Mouse (Mus musculus): ENCODE results near the gene Fam149b. TPM values are rescaled to one million over a fixed set of nuclear protein-coding genes. Genes with fewer than 3 reads are reported as not detected.

The Fam149b gene
- polyA plus RNA-seq, 2 experiments: 6.8 to 7.4 TPM

GRCm38 (mm10) chr14:20371854-20372253 is 23.9 kb downstream of the Fam149b start:
- Histone ChIP-seq H3K4me3 (ENCODE audit: insufficient read depth in 1 of 2, low read depth in 2 of 2, low read length in 2 of 2) (no peak overlapping the region), H3K4me1 (replicated peaks; ENCODE audit: control insufficient read depth in 2 of 2, insufficient read depth in 2 of 2, low read length in 1 of 2) (no peaks in the 10 kb centered on the region; a peak in 1 of 4 replicates), H3K27ac (no peak overlapping the region), H3K9me3 (ENCODE audit: control insufficient read depth, low read length) (no peaks in the 10 kb centered on the region), H3K9ac (replicated peaks) (no peak overlapping the region), H3K4me2 (ENCODE audit: low read depth) (no peak overlapping the region), H3K36me3 (replicated peaks; ENCODE audit: control insufficient read depth, insufficient read depth, low read depth) (no peaks in the 10 kb centered on the region; the same call in none of the 2 replicates), H3K27me3 (ENCODE audit: control insufficient read depth, insufficient read depth, low read length) (no peaks in the 10 kb centered on the region)
- no peak for ATAC-seq (ENCODE audit: insufficient read depth)
- DNase-seq (ENCODE audit: low read depth in 3 of 3, low spot score in 3 of 3): no peak
- 68% methylated on average over 1 of the region's 1 CpGs for WGBS (ENCODE audit: insufficient replicate concordance)
- no peak for TF ChIP-seq EP300 (IDR thresholded peaks at IDR 0.05; ENCODE audit: low read depth)
- no peak for TF ChIP-seq CTCF (IDR thresholded peaks at IDR 0.05; ENCODE audit: low read depth)

DNA sequence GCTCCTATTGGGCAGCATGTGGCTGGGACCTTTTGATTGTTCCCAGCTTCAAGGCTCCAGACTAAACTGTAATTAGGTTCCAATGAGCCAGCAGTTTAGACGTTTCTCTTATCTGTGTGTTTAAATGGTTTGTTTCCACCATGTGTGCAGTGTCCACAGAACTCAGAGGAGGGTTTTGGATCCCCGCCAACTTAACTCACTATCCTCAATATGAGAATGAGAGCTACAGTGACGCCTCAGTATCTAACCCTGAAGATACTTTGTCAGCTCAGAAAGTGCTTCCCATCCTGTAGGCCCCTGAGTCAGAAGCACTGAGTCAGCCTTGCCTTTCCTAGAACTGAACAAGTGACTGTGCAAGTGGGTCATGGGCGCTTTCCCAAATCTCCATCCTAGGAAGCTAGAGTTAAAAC is 29.2 kb downstream of the Fam149b start:
- Histone ChIP-seq H3K27me3 (ENCODE audit: control insufficient read depth, insufficient read depth, low read length) (no peaks in the 10 kb centered on the region), H3K9me3 (ENCODE audit: control insufficient read depth, low read length) (no peaks in the 10 kb centered on the region), H3K4me2 (ENCODE audit: low read depth) (no peak overlapping the region), H3K4me1 (replicated peaks; ENCODE audit: control insufficient read depth in 2 of 2, insufficient read depth in 2 of 2, low read length in 1 of 2) (peaks cover 0 to 7% of the 10 kb centered on the region in 2 experiments; a peak in 2 of 4 replicates), H3K4me3 (ENCODE audit: insufficient read depth in 1 of 2, low read depth in 2 of 2, low read length in 2 of 2) (no peak overlapping the region), H3K9ac (replicated peaks) (no peak overlapping the region), H3K36me3 (replicated peaks; ENCODE audit: control insufficient read depth, insufficient read depth, low read depth) (peaks cover 3% of the 10 kb centered on the region), H3K27ac (no peak overlapping the region)
- TF ChIP-seq CTCF (IDR thresholded peaks at IDR 0.05; ENCODE audit: low read depth) (no peak), EP300 (IDR thresholded peaks at IDR 0.05; ENCODE audit: low read depth) (no peak)
- no peak for DNase-seq (ENCODE audit: low read depth in 3 of 3, low spot score in 3 of 3)
- 51% methylated on average over 4 of the region's 4 CpGs for WGBS (ENCODE audit: insufficient replicate concordance)
- ATAC-seq (ENCODE audit: insufficient read depth): peak; percentile 47; the same call in 1 of the 2 replicates

GRCm38 (mm10) chr14:20378313-20379061 is 30.5 kb downstream of the Fam149b start:
- Histone ChIP-seq H3K4me3 (ENCODE audit: insufficient read depth in 1 of 2, low read depth in 2 of 2, low read length in 2 of 2) (no peak overlapping the region), H3K27ac (no peak overlapping the region)

DNA sequence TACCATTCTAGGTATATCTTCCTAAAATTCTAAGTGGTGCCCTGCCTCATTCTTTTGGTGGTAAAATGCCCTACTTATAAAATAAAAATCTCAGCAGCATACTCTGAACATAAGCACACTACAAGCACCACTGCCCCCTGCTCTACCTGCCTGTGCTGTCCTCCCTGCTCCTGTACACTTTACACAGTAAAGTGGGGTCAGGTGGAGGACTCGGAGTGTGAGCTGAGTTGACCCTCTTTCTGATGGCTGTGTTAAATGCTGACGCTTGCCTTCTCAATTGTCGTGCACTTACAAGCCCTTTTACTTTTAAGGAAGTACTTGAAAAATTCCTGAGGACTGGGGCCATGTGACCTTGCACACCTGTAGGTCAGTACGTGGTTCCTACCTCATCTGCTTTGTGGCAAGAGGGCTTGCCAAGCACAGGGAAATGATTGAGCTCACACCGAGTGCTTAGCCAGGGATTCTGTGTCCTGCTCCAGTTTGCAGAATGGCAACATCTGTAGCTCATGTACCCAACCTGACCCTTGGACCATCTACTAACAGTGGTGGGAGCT is 31.2 kb downstream of the Fam149b start:
- Histone ChIP-seq H3K4me3 (ENCODE audit: insufficient read depth in 1 of 2, low read depth in 2 of 2, low read length in 2 of 2) (no peak overlapping the region), H3K27ac (no peak overlapping the region), H3K4me1 (replicated peaks; ENCODE audit: control insufficient read depth in 2 of 2, insufficient read depth in 2 of 2, low read length in 1 of 2) (peaks cover 0 to 7% of the 10 kb centered on the region in 2 experiments; a peak in 2 of 4 replicates), H3K27me3 (ENCODE audit: control insufficient read depth, insufficient read depth, low read length) (no peaks in the 10 kb centered on the region), H3K9me3 (ENCODE audit: control insufficient read depth, low read length) (no peaks in the 10 kb centered on the region), H3K36me3 (replicated peaks; ENCODE audit: control insufficient read depth, insufficient read depth, low read depth) (peaks cover 14% of the 10 kb centered on the region), H3K4me2 (ENCODE audit: low read depth) (no peak overlapping the region), H3K9ac (replicated peaks) (no peak overlapping the region)
- 70% methylated on average over 5 of the region's 5 CpGs for WGBS (ENCODE audit: insufficient replicate concordance)
- TF ChIP-seq EP300 (IDR thresholded peaks at IDR 0.05; ENCODE audit: low read depth) (no peak), CTCF (IDR thresholded peaks at IDR 0.05; ENCODE audit: low read depth) (no peak)
- no peak for DNase-seq (ENCODE audit: low read depth in 3 of 3, low spot score in 3 of 3)
- ATAC-seq (ENCODE audit: insufficient read depth): no peak

More at GRCm38 (mm10) chr14:20378313-20379061, 30.5 kb downstream of the Fam149b start:
- TF ChIP-seq CTCF (IDR thresholded peaks at IDR 0.05; ENCODE audit: low read depth) (peak; percentile 78), EP300 (IDR thresholded peaks at IDR 0.05; ENCODE audit: low read depth) (no peak)
- Histone ChIP-seq H3K4me2 (ENCODE audit: low read depth) (no peak overlapping the region), H3K27me3 (ENCODE audit: control insufficient read depth, insufficient read depth, low read length) (no peaks in the 10 kb centered on the region), H3K9ac (replicated peaks) (no peak overlapping the region; the same call in 1 of the 2 replicates), H3K36me3 (replicated peaks; ENCODE audit: control insufficient read depth, insufficient read depth, low read depth) (peaks cover 8% of the 10 kb centered on the region), H3K9me3 (ENCODE audit: control insufficient read depth, low read length) (no peaks in the 10 kb centered on the region), H3K4me1 (replicated peaks; ENCODE audit: control insufficient read depth in 2 of 2, insufficient read depth in 2 of 2, low read length in 1 of 2) (peaks cover 0 to 7% of the 10 kb centered on the region in 2 experiments; a peak in 2 of 4 replicates)
- 31% methylated on average over 13 of the region's 13 CpGs for WGBS (ENCODE audit: insufficient replicate concordance)
- DNase-seq (ENCODE audit: low read depth in 3 of 3, low spot score in 3 of 3) (peak in 1 of 3 experiments; percentile 48), ATAC-seq (ENCODE audit: insufficient read depth) (peak; percentile 69)

DNA sequence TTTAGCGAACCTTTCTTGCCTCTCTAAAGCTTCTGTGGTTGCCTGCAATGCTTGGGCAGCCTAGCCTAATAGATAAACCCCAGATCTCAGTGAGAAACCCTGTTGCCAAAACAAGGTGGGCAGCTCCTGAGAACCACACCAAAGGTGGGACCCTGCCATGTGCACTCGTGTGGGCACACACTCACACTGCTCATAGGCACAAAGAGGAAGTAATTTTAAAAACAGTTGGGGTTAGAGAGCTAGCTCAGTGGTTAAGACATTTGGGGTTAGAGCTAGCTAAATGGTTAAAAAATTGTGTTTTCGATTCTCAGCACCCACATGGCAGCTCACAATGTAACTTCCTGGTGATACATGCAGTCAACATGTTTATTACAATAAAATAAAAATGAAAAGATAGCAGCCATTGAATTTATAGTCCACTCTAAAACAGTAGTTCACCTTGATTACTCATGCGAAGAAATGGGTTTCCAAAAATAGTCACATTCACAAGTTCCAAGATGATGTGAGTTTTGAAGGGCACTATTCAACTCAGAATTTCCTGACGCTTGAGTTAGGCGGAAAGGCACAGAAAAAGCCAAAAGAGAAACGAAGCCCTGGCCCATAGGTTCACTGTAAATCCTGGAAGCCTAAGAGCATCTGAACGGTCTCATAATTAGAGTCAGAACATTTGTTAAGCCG is 31.9 kb downstream of the Fam149b start:
- H3K4me2 ChIP-seq (ENCODE audit: low read depth): no peak overlapping the region
- TF ChIP-seq CTCF (IDR thresholded peaks at IDR 0.05; ENCODE audit: low read depth) (no peak), EP300 (IDR thresholded peaks at IDR 0.05; ENCODE audit: low read depth) (no peak)
- peaks cover 0 to 7% of the 10 kb centered on the region in 2 experiments; a peak in 2 of 4 replicates for H3K4me1 ChIP-seq (replicated peaks; ENCODE audit: control insufficient read depth in 2 of 2, insufficient read depth in 2 of 2, low read length in 1 of 2)
- H3K9ac ChIP-seq (replicated peaks): no peak overlapping the region
- H3K4me3 ChIP-seq (ENCODE audit: insufficient read depth in 1 of 2, low read depth in 2 of 2, low read length in 2 of 2): no peak overlapping the region
- no peak for DNase-seq (ENCODE audit: low read depth in 3 of 3, low spot score in 3 of 3)
- H3K36me3 ChIP-seq (replicated peaks; ENCODE audit: control insufficient read depth, insufficient read depth, low read depth): peaks cover 19% of the 10 kb centered on the region
- no peaks in the 10 kb centered on the region for H3K27me3 ChIP-seq (ENCODE audit: control insufficient read depth, insufficient read depth, low read length)
- 63% methylated on average over 9 of the region's 9 CpGs for WGBS (ENCODE audit: insufficient replicate concordance)
- no peak overlapping the region for H3K27ac ChIP-seq
- H3K9me3 ChIP-seq (ENCODE audit: control insufficient read depth, low read length): no peaks in the 10 kb centered on the region
- ATAC-seq (ENCODE audit: insufficient read depth): no peak
